Mouse (Mus musculus) intestine, postnatal 0 days (tissue): ENCODE measurements around the gene Hbb-bs. TPM values are rescaled to one million over a fixed set of nuclear protein-coding genes. Genes with fewer than 3 reads are reported as not detected.
"Not testable (repeated sequence)": the region's sequence is repeated elsewhere in the genome, so short reads cannot be mapped to it uniquely, and the experiment has no call there.

Experiments used
- ATAC-seq: fragments of 200-750 bp; cut with Nextera tagmentation; 2 replicates; pipeline ENCODE4 v1.8.0; 2017; ENCODE audit warnings: mild to moderate bottlenecking, moderate TSS enrichment, moderate library complexity
- H3K27ac ChIP-seq: fragments of 300-500 bp; sonication (generic); 2 replicates; pipeline ENCODE4 v1.5.1; 2014; ENCODE audit warnings: mild to moderate bottlenecking, low read depth, low read length, moderate library complexity
- H3K27me3 ChIP-seq: fragments of 300-500 bp; sonication (generic); replicated peaks from 2 replicates; pipeline ENCODE4 v1.6.1; 2014; ENCODE audit warnings: low read length, mixed read lengths; ENCODE audit not compliant: control insufficient read depth, insufficient read depth
- H3K36me3 ChIP-seq: fragments of 300-500 bp; sonication (generic); 2 replicates; pipeline ENCODE4 v1.6.1; 2014; ENCODE audit warnings: mild to moderate bottlenecking, moderate library complexity; ENCODE audit not compliant: control insufficient read depth, insufficient read depth
- H3K4me1 ChIP-seq: fragments of 300-500 bp; sonication (generic); replicated peaks from 2 replicates; pipeline ENCODE4 v1.6.1; 2014; ENCODE audit warnings: antibody characterized with exemption, low read length, mixed read lengths; ENCODE audit not compliant: control insufficient read depth, insufficient read depth
- H3K4me2 ChIP-seq: fragments of 300-500 bp; sonication (generic); replicated peaks from 2 replicates; pipeline ENCODE4 v1.6.1; 2014; ENCODE audit warnings: low read depth, mild to moderate bottlenecking, moderate library complexity
- H3K4me3 ChIP-seq: fragments of 300-500 bp; sonication (generic); 2 replicates; pipeline ENCODE4 v1.5.1; 2014; ENCODE audit warnings: low read depth, low read length
- H3K9ac ChIP-seq: fragments of 300-500 bp; sonication (generic); 2 replicates; pipeline ENCODE4 v1.6.1; 2014; ENCODE audit warnings: mild to moderate bottlenecking, low read depth, low read length
- H3K9me3 ChIP-seq: fragments of 300-500 bp; sonication (generic); 2 replicates; pipeline ENCODE4 v1.6.1; 2016; ENCODE audit warnings: mixed run types; ENCODE audit not compliant: control insufficient read depth
- CTCF ChIP-seq: sonication (generic); IDR thresholded peaks from 2 replicates; pipeline ENCODE4 v1.5.1; 2016; ENCODE audit warnings: low read depth, mild to moderate bottlenecking, control low read depth, antibody characterized with exemption, moderate library complexity
- WGBS: fragments of 180-500 bp; shearing (Covaris S2); extraction: QIAGEN DNeasy Blood & Tissue Kit; methylation state at CpG from one replicate; pipeline ENCODE4 v1.1.7; 2014; 5-methylcytosine and 5-hydroxymethylcytosine counted together
- polyA plus RNA-seq: library from polyadenylated mRNA; unstranded; fragments of >200 nt; fragmentation: Nextera tagmentation; extraction: Ambion mirVana; gene quantifications from 2 replicates; pipeline ENCODE4 v1.2.1, GENCODE M21; 2015

Hbb-bs gene
- polyA plus RNA-seq, 1 experiment from 2014 or later = 726 TPM

DNA sequence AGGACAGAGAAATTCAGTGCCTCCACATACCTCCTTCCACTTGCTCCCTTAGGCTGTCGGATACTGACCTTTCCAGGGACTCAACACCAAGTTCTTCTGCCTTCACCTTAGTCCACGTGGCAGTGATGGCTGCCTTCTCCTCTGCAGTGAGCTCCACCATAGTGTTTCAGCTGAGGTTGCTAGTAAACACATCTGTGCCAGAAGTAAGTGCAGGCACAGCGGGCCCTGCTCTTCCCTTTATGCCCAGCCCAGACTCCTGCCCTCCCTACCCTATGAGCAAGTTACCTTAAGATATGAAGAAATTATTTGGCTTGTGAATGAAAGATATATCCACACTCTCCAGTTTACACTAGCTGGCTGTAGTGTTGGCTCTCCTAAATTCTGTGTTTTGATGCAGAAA lies 12.4 kb upstream of the Hbb-bs start, which contains the start of gene Hbb-bh2:
TSS of gene Hbb-bh2 (minus strand) at position 253 of the 400 bp plus-strand sequence.
- H3K27me3 ChIP-seq = no peaks in the 10 kb centered on the region
- no peak within 1 kb of the TSS for H3K4me3 ChIP-seq
- H3K9me3 ChIP-seq = no peaks in the 10 kb centered on the region
- no peak for TF ChIP-seq CTCF
- H3K9ac ChIP-seq = no peak within 1 kb of the TSS
- no peaks in the 10 kb centered on the region for H3K36me3 ChIP-seq
- WGBS = 70% methylated on average over 3 of the region's 3 CpGs
- H3K4me1 ChIP-seq = no peaks in the 10 kb centered on the region
- H3K27ac ChIP-seq = no peak within 1 kb of the TSS
- no peak within 1 kb of the TSS for H3K4me2 ChIP-seq
- ATAC-seq = no peak

DNA sequence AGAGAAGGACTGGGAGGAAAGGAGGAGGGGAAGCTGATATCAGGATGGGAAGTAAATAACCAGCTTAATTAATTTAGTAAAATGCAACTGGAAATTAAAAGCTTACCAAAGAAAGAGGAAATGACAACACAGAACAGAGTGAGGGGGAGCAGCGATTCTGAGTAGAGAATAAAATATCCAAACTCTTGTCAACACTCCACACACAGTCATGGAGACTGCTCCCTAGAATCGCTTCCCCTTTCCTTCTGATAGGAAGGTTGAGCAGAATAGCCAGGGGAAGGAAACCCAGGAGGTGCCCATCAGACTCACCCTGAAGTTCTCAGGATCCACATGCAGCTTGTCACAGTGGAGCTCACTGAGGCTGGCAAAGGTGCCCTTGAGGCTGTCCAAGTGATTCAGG lies 757 bp downstream of the Hbb-bs start:
- H3K27ac ChIP-seq, H3K4me1 ChIP-seq, H3K9me3 ChIP-seq, ATAC-seq, H3K9ac ChIP-seq, H3K4me2 ChIP-seq, H3K27me3 ChIP-seq, H3K36me3 ChIP-seq, H3K4me3 ChIP-seq: not testable (repeated sequence)
- no CpG with 5 or more reads among the region's 2 CpGs for WGBS

DNA sequence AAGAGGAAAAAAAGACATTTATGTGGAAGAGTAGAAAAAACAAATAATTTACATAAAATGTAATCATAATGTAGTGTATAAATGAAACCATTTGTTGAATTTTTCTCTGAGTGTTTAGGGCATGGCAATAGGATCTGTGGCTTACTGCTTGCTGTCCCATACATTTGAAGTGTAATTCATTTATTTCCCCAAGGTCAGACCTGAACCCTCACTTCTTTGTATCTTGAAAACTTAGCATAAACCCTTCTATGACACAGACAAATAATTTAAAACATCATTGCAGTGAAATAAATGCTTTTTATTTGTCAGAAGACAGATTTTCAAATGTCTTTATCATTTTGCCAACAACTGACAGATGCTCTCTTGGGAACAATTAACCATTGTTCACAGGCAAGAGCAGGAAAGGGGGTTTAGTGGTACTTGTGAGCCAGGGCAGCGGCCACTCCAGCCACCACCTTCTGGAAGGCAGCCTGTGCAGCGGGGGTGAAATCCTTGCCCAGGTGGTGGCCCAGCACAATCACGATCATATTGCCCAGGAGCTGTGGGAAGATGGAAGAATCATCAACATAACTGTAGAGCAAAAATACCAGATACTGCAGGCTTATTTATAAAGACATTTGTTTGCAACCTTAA lies 1.5 kb downstream of the Hbb-bs start:
- Histone ChIP-seq H3K4me1 (no peaks in the 10 kb centered on the region), H3K27me3 (no peaks in the 10 kb centered on the region), H3K9ac (no peak overlapping the region), H3K9me3 (no peaks in the 10 kb centered on the region), H3K36me3 (no peaks in the 10 kb centered on the region), H3K4me2 (no peak overlapping the region), H3K27ac (no peak overlapping the region), H3K4me3 (no peak overlapping the region)
- ATAC-seq = no peak
- 54% methylated on average over 3 of the region's 3 CpGs for WGBS
- no peak for TF ChIP-seq CTCF

- Histone ChIP-seq H3K9me3 (no peaks in the 10 kb centered on the region), H3K9ac (no peak overlapping the region), H3K27me3 (no peaks in the 10 kb centered on the region), H3K27ac (no peak overlapping the region), H3K4me2 (no peak overlapping the region), H3K4me3 (no peak overlapping the region), H3K36me3 (no peaks in the 10 kb centered on the region), H3K4me1 (no peaks in the 10 kb centered on the region)
- ATAC-seq = no peak
- WGBS = 91% methylated on average over 3 of the region's 3 CpGs
- no peak for TF ChIP-seq CTCF
Observed at GRCm38 (mm10) chr7:103825536-103826254, 2.2 kb downstream of the Hbb-bs start.

DNA sequence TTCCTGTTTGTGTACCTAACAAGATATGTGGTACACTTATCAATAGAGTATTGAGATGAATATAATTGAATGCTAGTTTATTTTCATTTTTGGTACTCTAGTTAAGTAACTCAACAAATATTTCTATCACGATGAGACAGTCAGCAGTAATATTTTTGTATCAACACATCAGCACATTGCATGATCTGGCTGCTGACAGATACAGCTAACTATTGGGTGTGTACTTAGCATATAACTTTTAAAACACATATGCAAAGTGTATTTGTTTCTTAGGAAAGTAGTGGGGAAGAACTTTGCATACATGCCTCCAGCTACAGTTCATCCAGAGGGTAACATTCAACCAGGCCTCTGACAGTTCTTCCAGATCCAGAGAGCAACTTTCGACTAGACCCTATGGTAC lies 3.3 kb downstream of the Hbb-bs start:
- H3K4me1 ChIP-seq = no peaks in the 10 kb centered on the region
- 81% methylated on average over 2 of the region's 2 CpGs for WGBS
- TF ChIP-seq CTCF = no peak
- H3K27ac ChIP-seq = no peak overlapping the region
- H3K27me3 ChIP-seq = no peaks in the 10 kb centered on the region
- H3K9ac ChIP-seq = no peak overlapping the region
- H3K4me2 ChIP-seq = no peak overlapping the region
- no peaks in the 10 kb centered on the region for H3K9me3 ChIP-seq
- no peaks in the 10 kb centered on the region for H3K36me3 ChIP-seq
- H3K4me3 ChIP-seq = no peak overlapping the region
- no peak for ATAC-seq

- H3K27ac ChIP-seq, H3K4me2 ChIP-seq, H3K4me3 ChIP-seq, H3K4me1 ChIP-seq, H3K36me3 ChIP-seq, H3K9me3 ChIP-seq, H3K27me3 ChIP-seq, H3K9ac ChIP-seq, ATAC-seq: not testable (repeated sequence)
- 75% methylated on average over 1 of the region's 2 CpGs for WGBS
Observed at GRCm38 (mm10) chr7:103815085-103815484, 12.8 kb downstream of the Hbb-bs start.
